Mouse (Mus musculus) embryo, embryonic 10 days (tissue): Measurements from ENCODE around the gene Ifi203.
"Not testable (repeated sequence)": the region's sequence is repeated elsewhere in the genome, so short reads cannot be mapped to it uniquely, and the experiment has no call there.

Source experiments
- DNase-seq: peaks from one replicate; pipeline ENCODE4 v3.0.0-alpha.2; 2015; ENCODE audit warnings: low spot score

Ifi203 gene

DNA sequence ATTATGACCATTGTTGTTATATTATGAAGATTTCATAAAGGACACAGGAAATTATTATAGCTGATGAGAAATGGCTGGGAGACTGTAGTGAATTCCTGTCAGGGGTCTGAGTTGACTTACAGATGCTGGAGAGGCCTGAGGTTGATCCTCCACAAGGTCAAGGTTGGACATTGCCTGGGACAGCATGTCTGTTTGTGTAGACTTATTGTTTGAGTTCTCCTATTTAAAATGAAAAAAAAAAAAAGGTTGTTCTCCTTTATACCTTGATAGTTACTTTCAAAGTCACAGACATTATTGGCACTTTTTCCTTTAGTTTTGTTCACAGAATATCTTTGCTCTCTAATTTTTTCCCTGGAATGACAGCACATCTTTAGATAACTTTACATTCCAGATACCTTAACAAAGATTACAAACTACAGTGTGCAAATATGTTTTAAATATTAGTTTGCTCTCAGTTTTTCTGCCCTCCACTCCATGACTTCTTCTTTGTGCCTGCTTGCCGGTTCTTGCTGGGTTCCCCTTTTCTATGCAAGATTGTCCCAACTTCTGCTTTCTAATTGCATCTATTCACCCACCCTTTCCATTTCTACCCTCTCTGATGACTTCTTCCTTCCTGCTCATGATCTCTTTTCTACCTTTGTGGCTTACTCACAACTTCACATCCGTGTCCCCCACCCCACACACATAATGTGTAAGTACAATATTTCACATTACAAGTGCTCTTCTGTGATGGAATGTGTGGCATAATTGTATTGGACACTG lies 55.3 kb downstream of the Ifi203 start:
- DNase-seq, result not testable (repeated sequence)

DNA sequence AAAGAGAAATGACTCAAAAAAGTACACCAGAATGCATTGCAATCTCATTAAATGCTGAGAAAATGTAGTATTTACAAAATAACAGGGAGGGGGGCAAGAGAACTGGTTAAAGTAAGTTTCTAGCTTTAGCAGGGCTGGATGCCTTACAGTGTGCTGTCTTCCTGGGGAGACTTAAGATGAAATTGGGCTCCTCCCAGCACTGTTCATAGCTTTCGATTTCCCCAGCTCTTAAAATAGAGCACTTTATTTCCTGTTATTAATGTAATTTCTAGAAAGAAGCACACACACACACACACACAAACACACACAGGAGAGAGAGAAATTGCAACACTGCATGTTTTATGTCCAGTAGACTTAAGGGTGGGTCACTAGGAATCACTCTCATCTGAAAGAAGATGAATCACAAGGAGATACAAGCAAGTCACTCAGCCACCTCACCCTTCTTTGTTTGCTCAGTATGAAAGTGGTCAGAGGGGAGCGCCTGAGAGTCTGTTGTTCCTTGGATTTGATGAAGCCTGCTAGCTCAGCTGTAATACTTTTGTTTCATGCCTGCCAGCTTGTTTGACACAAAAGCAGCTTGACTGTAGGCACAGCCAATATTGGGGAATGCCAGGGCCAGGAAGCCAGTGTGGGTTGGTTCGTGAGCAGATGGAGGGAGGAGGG lies 62.3 kb downstream of the Ifi203 start:
- DNase-seq, result not testable (repeated sequence)

DNA sequence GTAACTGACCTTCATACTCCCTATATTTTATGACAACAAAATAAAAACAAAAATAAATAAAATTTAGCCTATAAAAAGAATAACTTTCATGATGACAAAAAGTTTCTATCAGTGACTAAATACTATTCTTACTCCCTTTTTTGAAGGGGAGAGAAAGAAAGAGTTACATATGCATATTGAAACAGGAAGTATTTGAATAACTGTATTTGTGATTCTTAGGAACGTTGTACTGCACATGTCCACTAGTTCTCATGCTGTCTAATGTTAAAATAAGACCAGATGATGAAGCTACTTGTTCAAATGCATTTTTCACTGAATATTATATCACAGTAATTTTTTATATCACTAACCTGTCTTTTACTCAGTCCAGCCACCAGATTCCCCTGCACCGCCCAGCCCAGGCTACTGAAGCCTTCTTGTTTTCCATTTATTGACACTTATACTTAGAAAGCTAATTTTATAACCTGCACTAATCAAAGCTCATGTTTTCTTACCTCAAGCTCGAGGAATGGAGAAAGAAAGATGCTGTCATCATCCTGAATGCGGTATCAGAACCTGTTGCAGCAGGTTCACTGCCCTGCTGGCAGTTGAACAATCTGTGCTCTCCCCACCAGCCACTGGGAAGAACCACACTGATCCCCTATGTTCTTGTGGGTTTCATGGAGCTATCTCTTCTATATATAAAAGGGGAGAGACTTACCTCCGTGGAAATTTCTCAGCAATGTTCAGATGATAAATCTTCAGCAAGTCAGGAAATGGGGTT lies 63.1 kb downstream of the Ifi203 start:
- not testable (repeated sequence) for DNase-seq

DNA sequence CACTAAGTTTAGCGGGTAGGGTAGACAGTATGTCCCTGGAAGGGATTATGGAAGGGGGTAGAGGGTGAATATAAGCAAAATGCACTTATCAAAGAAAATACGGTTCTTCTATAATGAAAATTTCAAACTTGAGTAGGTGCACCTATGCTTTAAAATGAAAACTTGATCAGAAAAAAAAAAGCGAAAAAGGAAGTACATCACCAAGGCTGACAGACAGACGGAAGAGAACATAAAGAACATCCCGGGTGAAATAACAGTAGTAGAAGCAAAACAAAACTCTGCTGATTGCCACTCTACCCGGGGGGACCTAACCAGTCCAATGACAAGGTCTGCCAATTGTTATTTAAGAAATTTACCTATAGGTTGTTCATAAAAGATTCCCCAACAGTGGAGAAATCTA lies 64.2 kb downstream of the Ifi203 start:
- not testable (repeated sequence) for DNase-seq

DNA sequence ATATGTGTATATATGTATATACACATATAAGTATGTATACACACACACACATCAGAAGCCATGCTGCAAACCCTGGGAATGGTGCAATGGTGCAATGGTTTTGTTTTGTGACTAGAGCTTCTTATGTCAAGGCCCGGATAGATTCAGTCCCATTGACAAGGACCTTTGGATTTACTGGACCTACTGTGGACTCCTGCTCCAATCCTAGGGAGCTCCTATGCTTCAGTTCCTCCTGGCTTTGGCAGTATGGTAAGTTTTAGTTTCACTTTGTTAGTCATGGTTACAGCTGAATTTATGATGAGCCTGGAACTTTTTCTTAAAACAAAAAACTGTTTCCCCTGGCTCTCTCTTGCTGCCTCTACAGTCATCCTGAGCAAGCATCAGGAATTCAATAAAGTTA lies 65.3 kb downstream of the Ifi203 start:
- not testable (repeated sequence) for DNase-seq
